Mouse (Mus musculus) retina, postnatal 1 day (tissue): ENCODE measurements around the gene Acsbg2.
"Not testable (repeated sequence)": the region's sequence is repeated elsewhere in the genome, so short reads cannot be mapped to it uniquely, and the experiment has no call there.

Experiments
- DNase-seq: peaks from one replicate; pipeline ENCODE4 v3.0.0-alpha.2; 2012

Acsbg2 gene

GRCm38 (mm10) chr17:56874237-56874636 is at the start of gene Acsbg2:
Gene Acsbg2 (minus strand): TSS chr17:56874447.
- DNase-seq: no peak

- DNase-seq: no peak
Measured at GRCm38 (mm10) chr17:56919725-56920124, 45.5 kb upstream of the Acsbg2 start.

GRCm38 (mm10) chr17:56917166-56917565 is 42.9 kb upstream of the Acsbg2 start:
- no peak for DNase-seq

GRCm38 (mm10) chr17:56913444-56913843 is 39.2 kb upstream of the Acsbg2 start:
- DNase-seq: no peak

GRCm38 (mm10) chr17:56913023-56913422 is 38.8 kb upstream of the Acsbg2 start:
- DNase-seq: no peak

- DNase-seq: not testable (repeated sequence)
Measured at GRCm38 (mm10) chr17:56909764-56910163, 35.5 kb upstream of the Acsbg2 start.

- DNase-seq: no peak
Measured at GRCm38 (mm10) chr17:56907887-56908286, 33.6 kb upstream of the Acsbg2 start.

- DNase-seq: no peak
Measured at GRCm38 (mm10) chr17:56907096-56907495, 32.8 kb upstream of the Acsbg2 start.

- DNase-seq: no peak
Measured at GRCm38 (mm10) chr17:56906166-56906565, 31.9 kb upstream of the Acsbg2 start.

GRCm38 (mm10) chr17:56902698-56903097 is 28.5 kb upstream of the Acsbg2 start:
- no peak for DNase-seq

GRCm38 (mm10) chr17:56897630-56898195 is 23.5 kb upstream of the Acsbg2 start:
- peak; percentile 82 for DNase-seq

GRCm38 (mm10) chr17:56896513-56897129 is 22.4 kb upstream of the Acsbg2 start:
- peak; percentile 29 for DNase-seq

- no peak for DNase-seq
Measured at GRCm38 (mm10) chr17:56895368-56895918, 21.2 kb upstream of the Acsbg2 start.

- no peak for DNase-seq
Measured at GRCm38 (mm10) chr17:56890018-56890417, 15.8 kb upstream of the Acsbg2 start.

GRCm38 (mm10) chr17:56888050-56888449 is 13.8 kb upstream of the Acsbg2 start:
- peak; percentile 15 for DNase-seq

- no peak for DNase-seq
Measured at GRCm38 (mm10) chr17:56884809-56885208, 10.6 kb upstream of the Acsbg2 start.

- peak; percentile 28 for DNase-seq
Measured at GRCm38 (mm10) chr17:56884331-56884730, 10.1 kb upstream of the Acsbg2 start.

- DNase-seq: no peak
Measured at GRCm38 (mm10) chr17:56883612-56884011, 9.4 kb upstream of the Acsbg2 start.

GRCm38 (mm10) chr17:56877426-56877825 is 3.2 kb upstream of the Acsbg2 start:
- no peak for DNase-seq

- DNase-seq: no peak
Measured at GRCm38 (mm10) chr17:56876981-56877380, 2.7 kb upstream of the Acsbg2 start.

GRCm38 (mm10) chr17:56876465-56876864 is 2.2 kb upstream of the Acsbg2 start:
- DNase-seq: no peak

- DNase-seq: no peak
Measured at GRCm38 (mm10) chr17:56874936-56875651, 847 bp upstream of the Acsbg2 start, which contains the start of gene 1700061G19Rik. Gene 1700061G19Rik (plus strand): TSS chr17:56875477.

GRCm38 (mm10) chr17:56872512-56872911 is 1.7 kb downstream of the Acsbg2 start:
- no peak for DNase-seq

- DNase-seq: no peak
Measured at GRCm38 (mm10) chr17:56871767-56872166, 2.5 kb downstream of the Acsbg2 start.
